Mouse (Mus musculus): ENCODE data around the gene Traf3ip3. TPM values are rescaled to one million over a fixed set of nuclear protein-coding genes. Genes with fewer than 3 reads are reported as not detected.

Traf3ip3 gene
- not detected for polyA plus RNA-seq (2014; fragmentation: Illumina TruSeq; extraction: RNeasy Lipid Tissue Mini Kit (QIAGEN cat#74804); ENCODE audit: low read depth, low replicate concordance)

GRCm38 (mm10) chr1:193201383-193201778 lies at the start of gene Traf3ip3:
TSS of gene Traf3ip3 (minus strand) at chr1:193201703.

GRCm38 (mm10) chr1:193207503-193207902 lies 6.0 kb upstream of the Traf3ip3 start, which contains the start of gene Lamb3:
TSS of gene Lamb3 (plus strand) at chr1:193207699.

GRCm38 (mm10) chr1:193167746-193168145 lies 33.8 kb downstream of the Traf3ip3 start, which contains the start of gene A130010J15Rik:
TSS of gene A130010J15Rik (plus strand) at chr1:193168046.

GRCm38 (mm10) chr1:193152872-193153271 lies 48.6 kb downstream of the Traf3ip3 start, which contains the start of gene Irf6:
TSS of gene Irf6 (plus strand) at chr1:193153111.

GRCm38 (mm10) chr1:193129786-193130455 lies 71.6 kb downstream of the Traf3ip3 start, which contains the start of gene Diexf:
TSS of gene Diexf (minus strand) at chr1:193130272.

Other genes starting within 250 kb of the Traf3ip3 start
- 10.7 TPM for gene Syt14, start 165.9 kb downstream of the Traf3ip3 start, polyA plus RNA-seq (2014; fragmentation: Illumina TruSeq; extraction: RNeasy Lipid Tissue Mini Kit (QIAGEN cat#74804); ENCODE audit: low read depth, low replicate concordance)
- 8.5 TPM for gene Diexf, start 71.4 kb downstream of the Traf3ip3 start, polyA plus RNA-seq (2014; fragmentation: Illumina TruSeq; extraction: RNeasy Lipid Tissue Mini Kit (QIAGEN cat#74804); ENCODE audit: low read depth, low replicate concordance)
- 35.5 TPM for gene Irf6, start 48.6 kb downstream of the Traf3ip3 start, polyA plus RNA-seq (2014; fragmentation: Illumina TruSeq; extraction: RNeasy Lipid Tissue Mini Kit (QIAGEN cat#74804); ENCODE audit: low read depth, low replicate concordance)
- gene A130010J15Rik, start 33.7 kb downstream of the Traf3ip3 start, polyA plus RNA-seq (2014; fragmentation: Illumina TruSeq; extraction: RNeasy Lipid Tissue Mini Kit (QIAGEN cat#74804); ENCODE audit: low read depth, low replicate concordance), result 8.6 TPM
- gene Lamb3, start 6.0 kb upstream of the Traf3ip3 start, polyA plus RNA-seq (2014; fragmentation: Illumina TruSeq; extraction: RNeasy Lipid Tissue Mini Kit (QIAGEN cat#74804); ENCODE audit: low read depth, low replicate concordance), result not detected
- 136 TPM for gene Hsd11b1, start 62.4 kb upstream of the Traf3ip3 start, polyA plus RNA-seq (2014; fragmentation: Illumina TruSeq; extraction: RNeasy Lipid Tissue Mini Kit (QIAGEN cat#74804); ENCODE audit: low read depth, low replicate concordance)
- gene G0s2, start 71.5 kb upstream of the Traf3ip3 start, polyA plus RNA-seq (2014; fragmentation: Illumina TruSeq; extraction: RNeasy Lipid Tissue Mini Kit (QIAGEN cat#74804); ENCODE audit: low read depth, low replicate concordance), result not detected
- gene Camk1g, start 168.6 kb upstream of the Traf3ip3 start, polyA plus RNA-seq (2014; fragmentation: Illumina TruSeq; extraction: RNeasy Lipid Tissue Mini Kit (QIAGEN cat#74804); ENCODE audit: low read depth, low replicate concordance), result 2.4 TPM

All from kidney, adult 10 weeks (tissue).